Comparison of ENCODE assay signal across 8 mouse cellular contexts in the genomic region with DNA sequence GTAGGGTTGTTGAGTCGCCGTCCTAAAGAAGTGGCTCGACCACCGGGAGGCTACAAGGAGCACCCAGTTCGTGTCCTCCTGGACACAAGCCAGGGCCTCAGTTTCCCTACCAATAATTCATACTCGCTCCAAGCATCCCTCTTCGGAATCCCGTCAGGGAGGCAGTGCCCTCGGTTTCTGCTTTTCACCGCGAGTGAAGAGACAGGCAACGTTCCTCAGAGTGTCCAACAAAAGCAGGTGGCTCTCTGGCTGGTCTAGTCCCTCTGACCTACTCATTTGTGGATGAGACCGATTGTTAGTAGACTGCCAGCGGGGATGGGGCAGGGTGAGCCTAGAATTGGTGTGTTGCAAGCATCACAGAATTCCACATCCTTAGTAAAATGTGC. TPM values are rescaled to one million over a fixed set of nuclear protein-coding genes. Genes with fewer than 3 reads are reported as not detected.
DNase-seq lines count a peak whose midpoint lies in the region; ATAC-seq and TF ChIP-seq lines count a peak whose summit lies in the region.

No protein-coding gene starts in this region.

- DNase-seq in heart, adult 9 months (ENCODE audit: low spot score in 2 of 2), result no peak
- no peak for DNase-seq in forebrain, postnatal 0 days
- DNase-seq in cerebellum, postnatal 14 days, result no peak
- DNase-seq in adrenal gland, adult 8-10 months, result no peak

- TF ChIP-seq POLR2A in ES-Bruce4 (IDR thresholded peaks at IDR 0.05; ENCODE audit: insufficient read depth, low read length), result no peak

- no peaks in the 10 kb centered on the region for H3K4me1 ChIP-seq in heart, embryonic 15.5 days (replicated peaks)
- no peaks in the 10 kb centered on the region for H3K4me1 ChIP-seq in ES-Bruce4 (ENCODE audit: control insufficient read depth, insufficient read depth, low read length)
- H3K4me1 ChIP-seq in forebrain, postnatal 0 days (ENCODE audit: insufficient read depth), result no peaks in the 10 kb centered on the region
- no peaks in the 10 kb centered on the region for H3K4me1 ChIP-seq in liver, embryonic 16.5 days (ENCODE audit: control insufficient read depth, low read depth, low read length)

- TF ChIP-seq EP300 in ES-Bruce4 (IDR thresholded peaks at IDR 0.05; ENCODE audit: insufficient read depth, low read depth, low read length), result no peak

- no peak for ATAC-seq in heart, embryonic 15.5 days (replicated peaks; ENCODE audit: insufficient number of reproducible peaks, insufficient read depth, low FRiP score, low read depth)
- ATAC-seq in forebrain, postnatal 0 days, result no peak
- no peak for ATAC-seq in liver, embryonic 16.5 days (ENCODE audit: low read depth)
- ATAC-seq in megakaryocyte-erythroid progenitor cell, adult 5-6 weeks (replicated peaks; ENCODE audit: low FRiP score, low TSS enrichment, poor library complexity, severe bottlenecking), result no peak

- peak overlapping the region; percentile 51 for H3K4me3 ChIP-seq in heart, embryonic 15.5 days
- H3K4me3 ChIP-seq in ES-Bruce4 (ENCODE audit: low read depth, low read length), result peak overlapping the region; percentile 70
- H3K4me3 ChIP-seq in forebrain, postnatal 0 days (ENCODE audit: low read depth, low read length), result peak overlapping the region; percentile 33
- H3K4me3 ChIP-seq in liver, embryonic 16.5 days (ENCODE audit: low read depth, low read length), result peak overlapping the region; percentile 33

- peak overlapping the region; percentile 77 for H3K4me2 ChIP-seq in heart, embryonic 15.5 days
- peak overlapping the region; percentile 57 for H3K4me2 ChIP-seq in forebrain, postnatal 0 days (ENCODE audit: low read depth)
- H3K4me2 ChIP-seq in liver, embryonic 16.5 days (ENCODE audit: low read depth, low read length), result peak overlapping the region; percentile 58

- H3K9ac ChIP-seq in heart, embryonic 15.5 days, result peak overlapping the region; percentile 41
- peak overlapping the region; percentile 56 for H3K9ac ChIP-seq in ES-Bruce4 (ENCODE audit: low read depth, poor library complexity, severe bottlenecking)
- H3K9ac ChIP-seq in forebrain, postnatal 0 days, result peak overlapping the region; percentile 31; the same call in 1 of the 2 replicates
- H3K9ac ChIP-seq in liver, embryonic 16.5 days (ENCODE audit: low read depth, low read length), result no peak overlapping the region

- no peaks in the 10 kb centered on the region for H3K9me3 ChIP-seq in heart, embryonic 15.5 days (replicated peaks)
- no peaks in the 10 kb centered on the region for H3K9me3 ChIP-seq in ES-Bruce4 (replicated peaks; ENCODE audit: control insufficient read depth, insufficient read depth, low read length, poor library complexity, severe bottlenecking)
- no peaks in the 10 kb centered on the region for H3K9me3 ChIP-seq in forebrain, postnatal 0 days (ENCODE audit: low read length)
- H3K9me3 ChIP-seq in liver, embryonic 16.5 days (replicated peaks; ENCODE audit: control insufficient read depth, low read length), result no peaks in the 10 kb centered on the region

- peaks cover 3% of the 10 kb centered on the region for H3K27me3 ChIP-seq in heart, embryonic 15.5 days
- H3K27me3 ChIP-seq in ES-Bruce4 (ENCODE audit: control insufficient read depth, insufficient read depth, low read length, poor library complexity, severe bottlenecking), result no peaks in the 10 kb centered on the region
- H3K27me3 ChIP-seq in forebrain, postnatal 0 days (ENCODE audit: insufficient read depth, low read length), result no peaks in the 10 kb centered on the region; the same call in 1 of the 2 replicates
- H3K27me3 ChIP-seq in liver, embryonic 16.5 days (ENCODE audit: control insufficient read depth, insufficient read depth, low read depth, low read length), result peaks cover 21% of the 10 kb centered on the region

- WGBS in heart, embryonic 15.5 days, result 25% methylated on average over 14 of the region's 14 CpGs
- 32% methylated on average over 14 of the region's 14 CpGs for WGBS in forebrain, postnatal 0 days
- WGBS in liver, embryonic 16.5 days (ENCODE audit: insufficient replicate concordance), result 20% methylated on average over 14 of the region's 14 CpGs

- TF ChIP-seq CTCF in ES-Bruce4 (IDR thresholded peaks at IDR 0.05; ENCODE audit: low read depth, low read length), result no peak
- no peak for TF ChIP-seq CTCF in forebrain, postnatal 0 days (IDR thresholded peaks at IDR 0.05; ENCODE audit: low read depth)

- no peak overlapping the region for H3K27ac ChIP-seq in heart, embryonic 15.5 days
- no peak overlapping the region for H3K27ac ChIP-seq in ES-Bruce4 (ENCODE audit: insufficient read depth, low read length)
- no peak overlapping the region for H3K27ac ChIP-seq in forebrain, postnatal 0 days (ENCODE audit: low read depth, low read length)
- H3K27ac ChIP-seq in liver, embryonic 16.5 days (ENCODE audit: low read length), result no peak overlapping the region

- no peaks in the 10 kb centered on the region for H3K36me3 ChIP-seq in heart, embryonic 15.5 days
- H3K36me3 ChIP-seq in ES-Bruce4 (ENCODE audit: control insufficient read depth, insufficient read depth, low read length, poor library complexity, severe bottlenecking), result no peaks in the 10 kb centered on the region
- no peaks in the 10 kb centered on the region for H3K36me3 ChIP-seq in forebrain, postnatal 0 days (ENCODE audit: insufficient read depth)
- H3K36me3 ChIP-seq in liver, embryonic 16.5 days (ENCODE audit: control insufficient read depth, insufficient read depth), result no peaks in the 10 kb centered on the region

RNA-seq across cellular contexts. Expression of gene Zfp185, which starts 0.4 kb away (rescaled TPM):
- polyA plus RNA-seq in heart, embryonic 15.5 days (2015; fragmentation: Nextera tagmentation; extraction: Ambion mirVana), result 3.5 and 4.5 TPM in 2 replicates
- polyA plus RNA-seq in ES-Bruce4 (2011; ENCODE audit: insufficient read depth, insufficient read length, low read depth, missing spikeins), result 18.8 and 20.2 TPM in 2 replicates
- 0.77 and 1.9 TPM in 2 replicates for total RNA-seq in forebrain, postnatal 0 days (2014; rRNA removed)
- polyA plus RNA-seq in forebrain, postnatal 0 days (2015; fragmentation: Nextera tagmentation; extraction: Ambion mirVana), result 0.80 and 1.2 TPM in 2 replicates
- 0.98 and 1.1 TPM in 2 replicates for polyA plus RNA-seq in liver, embryonic 16.5 days (2015; fragmentation: Nextera tagmentation; extraction: Ambion mirVana)
- 5.6 TPM in 1 of 2 replicates, not detected in the other for total RNA-seq in megakaryocyte-erythroid progenitor cell, adult 5-6 weeks (2014; fragmentation: Nextera tagmentation)
- not detected in 2 replicates for total RNA-seq in megakaryocyte-erythroid progenitor cell, adult 5-6 weeks (2017)
- total RNA-seq in adrenal gland, adult 8-10 months (2022), result 1 to 10 TPM; 1.6 to 3.2 (median 2.2) TPM

RNA-seq across cellular contexts. Expression of gene Pnma5, which starts 49.4 kb away (rescaled TPM):
- 0.10 TPM in 1 of 2 replicates, not detected in the other for polyA plus RNA-seq in heart, embryonic 15.5 days (2015; fragmentation: Nextera tagmentation; extraction: Ambion mirVana)
- 1.4 and 2.3 TPM in 2 replicates for polyA plus RNA-seq in ES-Bruce4 (2011; ENCODE audit: insufficient read depth, insufficient read length, low read depth, missing spikeins)
- total RNA-seq in forebrain, postnatal 0 days (2014; rRNA removed), result 0.08 and 0.67 TPM in 2 replicates
- 0.14 and 0.22 TPM in 2 replicates for polyA plus RNA-seq in forebrain, postnatal 0 days (2015; fragmentation: Nextera tagmentation; extraction: Ambion mirVana)
- polyA plus RNA-seq in liver, embryonic 16.5 days (2015; fragmentation: Nextera tagmentation; extraction: Ambion mirVana), result 0.04 TPM in 1 of 2 replicates, not detected in the other
- not detected in 2 replicates for total RNA-seq in megakaryocyte-erythroid progenitor cell, adult 5-6 weeks (2014; fragmentation: Nextera tagmentation)
- not detected in 2 replicates for total RNA-seq in megakaryocyte-erythroid progenitor cell, adult 5-6 weeks (2017)
- total RNA-seq in adrenal gland, adult 8-10 months (2022), result under 1 TPM; 0.18 to 0.51 (median 0.42) TPM
